Mouse (Mus musculus) limb, embryonic 12.5 days (tissue): ENCODE measurements around the gene Zzef1. TPM values are rescaled to one million over a fixed set of nuclear protein-coding genes. Genes with fewer than 3 reads are reported as not detected.

Experiments used
- ATAC-seq: fragments of 200-750 bp; cut with Nextera tagmentation; 2 replicates; pipeline ENCODE4 v1.8.0; 2017; ENCODE audit warnings: low read depth, moderate TSS enrichment; ENCODE audit not compliant: insufficient number of reproducible peaks, insufficient read depth, low FRiP score, low TSS enrichment
- H3K27ac ChIP-seq: fragments of 300-500 bp; sonication (generic); 2 replicates; pipeline ENCODE4 v1.5.1; 2016; ENCODE audit warnings: mild to moderate bottlenecking, moderate library complexity
- H3K27me3 ChIP-seq: fragments of 300-500 bp; sonication (generic); 2 replicates; pipeline ENCODE4 v1.6.1; 2016; ENCODE audit warnings: mild to moderate bottlenecking, moderate library complexity
- H3K36me3 ChIP-seq: fragments of 300-500 bp; sonication (generic); 2 replicates; pipeline ENCODE4 v1.6.1; 2016; ENCODE audit warnings: mild to moderate bottlenecking, moderate library complexity
- H3K4me1 ChIP-seq: fragments of 300-500 bp; sonication (generic); replicated peaks from 2 replicates; pipeline ENCODE4 v1.6.1; 2016
- H3K4me2 ChIP-seq: fragments of 300-500 bp; sonication (generic); 2 replicates; pipeline ENCODE4 v1.6.1; 2016; ENCODE audit warnings: mild to moderate bottlenecking, moderate library complexity
- H3K4me3 ChIP-seq: fragments of 300-500 bp; sonication (generic); replicated peaks from 2 replicates; pipeline ENCODE4 v1.5.1; 2016; ENCODE audit warnings: mild to moderate bottlenecking
- H3K9ac ChIP-seq: fragments of 300-500 bp; sonication (generic); replicated peaks from 2 replicates; pipeline ENCODE4 v1.6.1; 2016; ENCODE audit warnings: mild to moderate bottlenecking, moderate library complexity
- H3K9me3 ChIP-seq: fragments of 300-500 bp; sonication (generic); 2 replicates; pipeline ENCODE4 v1.6.1; 2016; ENCODE audit warnings: mild to moderate bottlenecking, moderate library complexity
- WGBS: fragments of 180-500 bp; shearing (Covaris S2); methylation state at CpG from one replicate; pipeline ENCODE4 v1.1.7; 2016; 5-methylcytosine and 5-hydroxymethylcytosine counted together
- polyA plus RNA-seq: library from polyadenylated mRNA; unstranded; fragments of >200 nt; fragmentation: Nextera tagmentation; extraction: Ambion mirVana; gene quantifications from 2 replicates; pipeline ENCODE4 v1.2.1, GENCODE M21; 2016

The Zzef1 gene
- polyA plus RNA-seq, 1 experiment from 2014 or later = 7.9 TPM

- Histone ChIP-seq H3K9ac (no peak overlapping the region), H3K4me1 (no peaks in the 10 kb centered on the region), H3K27ac (no peak overlapping the region), H3K27me3 (no peaks in the 10 kb centered on the region), H3K36me3 (peaks cover 65% of the 10 kb centered on the region), H3K9me3 (no peaks in the 10 kb centered on the region), H3K4me3 (no peak overlapping the region), H3K4me2 (no peak overlapping the region)
- ATAC-seq = no peak
- 85% methylated on average over 1 of the region's 1 CpGs for WGBS
Observed at GRCm38 (mm10) chr11:72847831-72848628, 52.0 kb downstream of the Zzef1 start.

- no peak for ATAC-seq
- Histone ChIP-seq H3K4me2 (no peak overlapping the region), H3K4me3 (no peak overlapping the region), H3K27me3 (no peaks in the 10 kb centered on the region), H3K9me3 (no peaks in the 10 kb centered on the region), H3K36me3 (peaks cover 69% of the 10 kb centered on the region), H3K4me1 (no peaks in the 10 kb centered on the region), H3K27ac (no peak overlapping the region), H3K9ac (no peak overlapping the region)
- 91% methylated on average over 9 of the region's 9 CpGs for WGBS
Observed at GRCm38 (mm10) chr11:72850419-72851131, 54.5 kb downstream of the Zzef1 start.

GRCm38 (mm10) chr11:72851214-72851613 is 55.2 kb downstream of the Zzef1 start:
- no peaks in the 10 kb centered on the region for H3K9me3 ChIP-seq
- no peaks in the 10 kb centered on the region for H3K27me3 ChIP-seq
- no peak overlapping the region for H3K9ac ChIP-seq
- no peak overlapping the region for H3K4me2 ChIP-seq
- H3K4me3 ChIP-seq = no peak overlapping the region
- peaks cover 66% of the 10 kb centered on the region for H3K36me3 ChIP-seq
- WGBS = 91% methylated on average over 4 of the region's 4 CpGs
- no peak overlapping the region for H3K27ac ChIP-seq
- no peaks in the 10 kb centered on the region for H3K4me1 ChIP-seq
- no peak for ATAC-seq

- H3K27me3 ChIP-seq = no peaks in the 10 kb centered on the region
- no peaks in the 10 kb centered on the region for H3K9me3 ChIP-seq
- no peak for ATAC-seq
- no peak overlapping the region for H3K4me3 ChIP-seq
- no peak overlapping the region for H3K4me2 ChIP-seq
- no peak overlapping the region for H3K27ac ChIP-seq
- 94% methylated on average over 1 of the region's 1 CpGs for WGBS
- no peak overlapping the region for H3K9ac ChIP-seq
- H3K36me3 ChIP-seq = peaks cover 68% of the 10 kb centered on the region
- no peaks in the 10 kb centered on the region for H3K4me1 ChIP-seq
Observed at GRCm38 (mm10) chr11:72852122-72852521, 56.1 kb downstream of the Zzef1 start.

GRCm38 (mm10) chr11:72853086-72853485 is 57.1 kb downstream of the Zzef1 start:
- H3K27ac ChIP-seq = no peak overlapping the region
- H3K9ac ChIP-seq = no peak overlapping the region
- ATAC-seq = no peak
- H3K4me1 ChIP-seq = no peaks in the 10 kb centered on the region
- H3K27me3 ChIP-seq = no peaks in the 10 kb centered on the region
- no peak overlapping the region for H3K4me2 ChIP-seq
- no peak overlapping the region for H3K4me3 ChIP-seq
- peaks cover 71% of the 10 kb centered on the region for H3K36me3 ChIP-seq
- WGBS = 92% methylated on average over 4 of the region's 4 CpGs
- H3K9me3 ChIP-seq = no peaks in the 10 kb centered on the region

GRCm38 (mm10) chr11:72854251-72854650 is 58.2 kb downstream of the Zzef1 start:
- no peak overlapping the region for H3K4me3 ChIP-seq
- no peaks in the 10 kb centered on the region for H3K4me1 ChIP-seq
- H3K27ac ChIP-seq = no peak overlapping the region
- WGBS = 79% methylated on average over 3 of the region's 3 CpGs
- ATAC-seq = no peak
- H3K9me3 ChIP-seq = no peaks in the 10 kb centered on the region
- no peak overlapping the region for H3K9ac ChIP-seq
- H3K36me3 ChIP-seq = peaks cover 64% of the 10 kb centered on the region
- H3K4me2 ChIP-seq = no peak overlapping the region
- no peaks in the 10 kb centered on the region for H3K27me3 ChIP-seq

GRCm38 (mm10) chr11:72856764-72857163 is 60.7 kb downstream of the Zzef1 start:
- 96% methylated on average over 2 of the region's 2 CpGs for WGBS
- Histone ChIP-seq H3K27ac (no peak overlapping the region), H3K36me3 (peaks cover 75% of the 10 kb centered on the region), H3K4me2 (no peak overlapping the region), H3K27me3 (no peaks in the 10 kb centered on the region), H3K9ac (no peak overlapping the region), H3K4me1 (no peaks in the 10 kb centered on the region), H3K4me3 (no peak overlapping the region), H3K9me3 (no peaks in the 10 kb centered on the region)
- ATAC-seq = no peak

GRCm38 (mm10) chr11:72861236-72861635 is 65.2 kb downstream of the Zzef1 start:
- 95% methylated on average over 3 of the region's 3 CpGs for WGBS
- no peak overlapping the region for H3K4me2 ChIP-seq
- no peak overlapping the region for H3K9ac ChIP-seq
- H3K27ac ChIP-seq = no peak overlapping the region
- H3K27me3 ChIP-seq = no peaks in the 10 kb centered on the region
- H3K36me3 ChIP-seq = peaks cover 84% of the 10 kb centered on the region
- no peak for ATAC-seq
- no peak overlapping the region for H3K4me3 ChIP-seq
- H3K9me3 ChIP-seq = no peaks in the 10 kb centered on the region
- no peaks in the 10 kb centered on the region for H3K4me1 ChIP-seq

- Histone ChIP-seq H3K27me3 (no peaks in the 10 kb centered on the region), H3K9ac (no peak overlapping the region), H3K4me1 (no peaks in the 10 kb centered on the region), H3K36me3 (peaks cover 77% of the 10 kb centered on the region), H3K4me3 (no peak overlapping the region), H3K4me2 (no peak overlapping the region), H3K27ac (no peak overlapping the region), H3K9me3 (no peaks in the 10 kb centered on the region)
- no peak for ATAC-seq
- WGBS = 91% methylated on average over 7 of the region's 7 CpGs
Observed at GRCm38 (mm10) chr11:72866446-72866845, 70.4 kb downstream of the Zzef1 start.

- Histone ChIP-seq H3K9ac (no peak overlapping the region), H3K36me3 (peaks cover 55% of the 10 kb centered on the region), H3K4me2 (no peak overlapping the region), H3K27ac (no peak overlapping the region), H3K4me3 (no peak overlapping the region), H3K4me1 (no peaks in the 10 kb centered on the region), H3K27me3 (no peaks in the 10 kb centered on the region), H3K9me3 (no peaks in the 10 kb centered on the region)
- ATAC-seq = no peak
- WGBS = 88% methylated on average over 1 of the region's 1 CpGs
Observed at GRCm38 (mm10) chr11:72872061-72872460, 76.0 kb downstream of the Zzef1 start.

- no peak overlapping the region for H3K4me3 ChIP-seq
- H3K9me3 ChIP-seq = no peaks in the 10 kb centered on the region
- no peaks in the 10 kb centered on the region for H3K4me1 ChIP-seq
- no peak overlapping the region for H3K9ac ChIP-seq
- no peaks in the 10 kb centered on the region for H3K27me3 ChIP-seq
- no peak for ATAC-seq
- no peak overlapping the region for H3K27ac ChIP-seq
- H3K36me3 ChIP-seq = peaks cover 61% of the 10 kb centered on the region
- 82% methylated on average over 1 of the region's 1 CpGs for WGBS
- no peak overlapping the region for H3K4me2 ChIP-seq
Observed at GRCm38 (mm10) chr11:72892623-72893022, 96.6 kb downstream of the Zzef1 start.
